Mouse (Mus musculus) embryonic stem cell, embryonic (primary cell): ENCODE measurements around the gene Gm10073.

ENCODE experiments used
- CTCF ChIA-PET, 4 experiments: fragments of 300-600 bp in 2 of 4; fragments of 350-600 bp in 2 of 4; sonication (Branson Sonifier 250); formaldehyde crosslinking; loops; one replicate each; lab custom pipeline; 2022; ENCODE audit warnings: inconsistent platforms in 2 of 4; lab: Charles Lee
- POLR2A ChIA-PET, 4 experiments: fragments of 300-600 bp in 2 of 4; fragments of 350-600 bp in 2 of 4; sonication (Branson Sonifier 250); formaldehyde crosslinking; loops; one replicate each; lab custom pipeline; 2022; ENCODE audit warnings: antibody characterized with exemption in 4 of 4, inconsistent platforms in 1 of 4; lab: Charles Lee

The Gm10073 gene

GRCm38 (mm10) chr8:106579510-106579909 is 6.2 kb upstream of the Gm10073 start:
- ChIA-PET POLR2A (interaction anchor here in 3 of 4 experiments (0.6 to 1.9 kb wide), 4 partner anchors 24 to 33 kb away, joined by 3 to 6 read pairs (median 3); no protein-coding TSS in a partner anchor), CTCF (interaction anchor here (0.6 to 2.1 kb wide), 7 partner anchors 9 to 229 kb away, joined by 3 to 10 read pairs (median 3); no protein-coding TSS in a partner anchor)

GRCm38 (mm10) chr8:106576849-106577555 is 3.7 kb upstream of the Gm10073 start:
- ChIA-PET CTCF (interaction anchor here in 2 of 4 experiments (0.6 kb wide), 2 partner anchors 113 to 313 kb away, joined by 3 to 4 read pairs; no protein-coding TSS in a partner anchor), POLR2A (interaction anchor here in 3 of 4 experiments (0.6 to 1.6 kb wide), 6 partner anchors 23 to 188 kb away, joined by 3 to 4 read pairs (median 3); no protein-coding TSS in a partner anchor)

GRCm38 (mm10) chr8:106574283-106574682 is 1.0 kb upstream of the Gm10073 start:
- ChIA-PET POLR2A (interaction anchor here in 1 of 4 experiments (0.7 kb wide), 1 partner anchor 36 kb away, joined by 7 read pairs; no protein-coding TSS in a partner anchor), CTCF (interaction anchor here in 2 of 4 experiments (0.6 to 3.2 kb wide), 2 partner anchors 13 to 112 kb away, joined by 3 to 13 read pairs; no protein-coding TSS in a partner anchor)

GRCm38 (mm10) chr8:106572175-106572574 is 1.1 kb downstream of the Gm10073 start:
- ChIA-PET CTCF (interaction anchor here in 1 of 4 experiments (3.2 kb wide), 1 partner anchor 11 kb away, joined by 13 read pairs; no protein-coding TSS in a partner anchor), POLR2A (interaction anchor here in 2 of 4 experiments (0.6 to 1.2 kb wide), 2 partner anchors 11 to 34 kb away, joined by 3 to 5 read pairs; no protein-coding TSS in a partner anchor)

GRCm38 (mm10) chr8:106571551-106572172 is 1.6 kb downstream of the Gm10073 start:
- POLR2A ChIA-PET, result interaction anchor here in 1 of 4 experiments (0.6 kb wide), 1 partner anchor 10 kb away, joined by 5 read pairs; no protein-coding TSS in a partner anchor
- CTCF ChIA-PET, result interaction anchor here in 2 of 4 experiments (0.6 to 3.2 kb wide), 3 partner anchors 10 to 156 kb away, joined by 3 to 13 read pairs (median 8); partner anchors contain the start of gene Zfp90 (in 1 of the 2)

- POLR2A ChIA-PET, result interaction anchor here in 2 of 4 experiments (0.6 to 1.5 kb wide), 4 partner anchors 14 to 63 kb away, joined by 3 to 7 read pairs (median 5); no protein-coding TSS in a partner anchor
- CTCF ChIA-PET, result interaction anchor here (0.7 to 1.6 kb wide), 4 partner anchors 9 to 155 kb away, joined by 7 to 9 read pairs (median 8); partner anchors contain the start of gene Zfp90 (in 1 of the 4)
Observed at GRCm38 (mm10) chr8:106570386-106570785, 2.9 kb downstream of the Gm10073 start.

GRCm38 (mm10) chr8:106569006-106569405 is 4.3 kb downstream of the Gm10073 start:
- ChIA-PET POLR2A (interaction anchor here in 1 of 4 experiments (1.4 kb wide), 1 partner anchor 13 kb away, joined by 7 read pairs; no protein-coding TSS in a partner anchor), CTCF (interaction anchor here in 2 of 4 experiments (0.6 kb wide), 2 partner anchors 45 to 161 kb away, joined by 4 to 5 read pairs; no protein-coding TSS in a partner anchor)

- CTCF ChIA-PET, result interaction anchor here (0.5 to 1.3 kb wide), 16 partner anchors 10 to 416 kb away, joined by 3 to 10 read pairs (median 3); partner anchors contain the start of genes Gm10073 (in 2 of the 4) and Zfp90 (in 1 of the 4)
- POLR2A ChIA-PET, result interaction anchor here (0.5 to 1.6 kb wide), 16 partner anchors 10 to 153 kb away, joined by 3 to 7 read pairs (median 3); partner anchors contain the start of genes Cdh1 (in 3 of the 4) and Gm10073 (in 1 of the 4)
Observed at GRCm38 (mm10) chr8:106563691-106564182, 9.5 kb downstream of the Gm10073 start.

GRCm38 (mm10) chr8:106561097-106561865 is 12.0 kb downstream of the Gm10073 start:
- ChIA-PET CTCF (interaction anchor here (0.6 to 2.6 kb wide), 115 partner anchors 9 to 939 kb away, joined by 3 to 36 read pairs (median 5); partner anchors contain the start of genes Gm10073 (in 2 of the 4), Zfp90 (in 2 of the 4), Cdh1 (in 1 of the 4) and Cdh3 (in 1 of the 4)), POLR2A (interaction anchor here (0.5 to 2.2 kb wide), 42 partner anchors 10 to 394 kb away, joined by 3 to 10 read pairs (median 4); partner anchors contain the start of gene Cdh1 (in 2 of the 4))

GRCm38 (mm10) chr8:106559844-106560243 is 13.4 kb downstream of the Gm10073 start:
- ChIA-PET POLR2A (interaction anchor here in 3 of 4 experiments (0.5 to 2.2 kb wide), 8 partner anchors 9 to 336 kb away, joined by 3 to 9 read pairs (median 4); partner anchors contain the start of gene Cdh1 (in 1 of the 3)), CTCF (interaction anchor here (0.7 to 2.6 kb wide), 15 partner anchors 25 to 246 kb away, joined by 3 to 36 read pairs (median 8); partner anchors contain the start of gene Zfp90 (in 1 of the 4))

- ChIA-PET POLR2A (interaction anchor here in 3 of 4 experiments (0.6 to 1.9 kb wide), 21 partner anchors 13 to 419 kb away, joined by 3 to 7 read pairs (median 3); partner anchors contain the start of genes Cdh1 (in 1 of the 3), Cdh3 (in 1 of the 3), Esrp2 (in 1 of the 3) and Zfp90 (in 1 of the 3)), CTCF (interaction anchor here in 3 of 4 experiments (0.5 to 2.0 kb wide), 19 partner anchors 11 to 478 kb away, joined by 3 to 7 read pairs (median 3); partner anchors contain the start of genes Gm10073 (in 1 of the 3) and Zfp90 (in 1 of the 3))
Observed at GRCm38 (mm10) chr8:106556068-106556645, 17.1 kb downstream of the Gm10073 start.

GRCm38 (mm10) chr8:106554011-106554410 is 19.2 kb downstream of the Gm10073 start:
- CTCF ChIA-PET, result interaction anchor here (0.6 to 2.2 kb wide), 35 partner anchors 10 to 318 kb away, joined by 3 to 15 read pairs (median 4); partner anchors contain the start of genes Zfp90 (in 2 of the 4), Cdh3 (in 1 of the 4) and Smpd3 (in 1 of the 4)
- POLR2A ChIA-PET, result interaction anchor here in 2 of 4 experiments (0.7 to 1.5 kb wide), 4 partner anchors 23 to 122 kb away, joined by 3 to 4 read pairs (median 3); no protein-coding TSS in a partner anchor

- POLR2A ChIA-PET, result interaction anchor here in 3 of 4 experiments (0.6 to 1.5 kb wide), 4 partner anchors 10 to 1079 kb away, joined by 3 to 6 read pairs (median 5); no protein-coding TSS in a partner anchor
- CTCF ChIA-PET, result interaction anchor here (0.6 to 2.6 kb wide), 5 partner anchors 10 to 42 kb away, joined by 3 to 11 read pairs (median 5); no protein-coding TSS in a partner anchor
Observed at GRCm38 (mm10) chr8:106550906-106551305, 22.4 kb downstream of the Gm10073 start.

- ChIA-PET POLR2A (interaction anchor here in 1 of 4 experiments (0.6 kb wide), 1 partner anchor 70 kb away, joined by 3 read pairs; no protein-coding TSS in a partner anchor), CTCF (interaction anchor here in 2 of 4 experiments (1.4 to 1.5 kb wide), 2 partner anchors 13 kb away, joined by 4 read pairs; no protein-coding TSS in a partner anchor)
Observed at GRCm38 (mm10) chr8:106548366-106548936, 24.8 kb downstream of the Gm10073 start.

GRCm38 (mm10) chr8:106546746-106547145 is 26.5 kb downstream of the Gm10073 start:
- CTCF ChIA-PET, result interaction anchor here in 3 of 4 experiments (0.6 to 2.2 kb wide), 5 partner anchors 13 to 566 kb away, joined by 3 to 6 read pairs (median 4); no protein-coding TSS in a partner anchor
- POLR2A ChIA-PET, result interaction anchor here in 1 of 4 experiments (1.2 kb wide), 1 partner anchor 402 kb away, joined by 4 read pairs; no protein-coding TSS in a partner anchor
